Mouse (Mus musculus) liver, embryonic 15.5 days (tissue): ENCODE results near the gene Lamc1. TPM values are rescaled to one million over a fixed set of nuclear protein-coding genes. Genes with fewer than 3 reads are reported as not detected.
A peak's percentile ranks its signal among the peaks of the same experiment; 100 is the strongest.

ENCODE experiments used
- ATAC-seq: fragments of 200-750 bp; cut with Nextera tagmentation; 2 replicates; pipeline ENCODE4 v1.8.0; 2017; ENCODE audit warnings: moderate number of reproducible peaks, mild to moderate bottlenecking, moderate library complexity; ENCODE audit not compliant: insufficient read depth
- H3K27ac ChIP-seq: fragments of 300-500 bp; sonication (generic); replicated peaks from 2 replicates; pipeline ENCODE4 v1.5.1; 2015; ENCODE audit warnings: mild to moderate bottlenecking, inconsistent platforms
- H3K27me3 ChIP-seq: fragments of 300-500 bp; sonication (generic); 2 replicates; pipeline ENCODE4 v1.6.1; 2015; ENCODE audit warnings: mild to moderate bottlenecking, inconsistent platforms
- H3K36me3 ChIP-seq: fragments of 300-500 bp; sonication (generic); replicated peaks from 2 replicates; pipeline ENCODE4 v1.6.1; 2015; ENCODE audit warnings: moderate library complexity, mild to moderate bottlenecking, inconsistent platforms
- H3K4me1 ChIP-seq: fragments of 300-500 bp; sonication (generic); replicated peaks from 2 replicates; pipeline ENCODE4 v1.6.1; 2015; ENCODE audit warnings: inconsistent platforms
- H3K4me2 ChIP-seq: fragments of 300-500 bp; sonication (generic); 2 replicates; pipeline ENCODE4 v1.6.1; 2015; ENCODE audit warnings: moderate library complexity, mild to moderate bottlenecking, inconsistent platforms
- H3K4me3 ChIP-seq: fragments of 300-500 bp; sonication (generic); replicated peaks from 2 replicates; pipeline ENCODE4 v1.5.1; 2015; ENCODE audit warnings: mild to moderate bottlenecking, inconsistent platforms
- H3K9ac ChIP-seq: fragments of 300-500 bp; sonication (generic); 2 replicates; pipeline ENCODE4 v1.6.1; 2015; ENCODE audit warnings: moderate library complexity, mild to moderate bottlenecking, inconsistent platforms
- H3K9me3 ChIP-seq: fragments of 300-500 bp; sonication (generic); replicated peaks from 2 replicates; pipeline ENCODE4 v1.6.1; 2016; ENCODE audit warnings: inconsistent platforms
- WGBS: fragments of 180-500 bp; shearing (Covaris S2); methylation state at CpG from one replicate; pipeline ENCODE4 v1.1.7; 2015; ENCODE audit warnings: mixed read lengths; ENCODE audit not compliant: insufficient replicate concordance; 5-methylcytosine and 5-hydroxymethylcytosine counted together
- polyA plus RNA-seq: library from polyadenylated mRNA; unstranded; fragments of >200 nt; fragmentation: Nextera tagmentation; extraction: Ambion mirVana; gene quantifications from 2 replicates; pipeline ENCODE4 v1.2.1, GENCODE M21; 2015

Gene Lamc1
- polyA plus RNA-seq, 1 experiment from 2014 or later, result 7.1 TPM

DNA sequence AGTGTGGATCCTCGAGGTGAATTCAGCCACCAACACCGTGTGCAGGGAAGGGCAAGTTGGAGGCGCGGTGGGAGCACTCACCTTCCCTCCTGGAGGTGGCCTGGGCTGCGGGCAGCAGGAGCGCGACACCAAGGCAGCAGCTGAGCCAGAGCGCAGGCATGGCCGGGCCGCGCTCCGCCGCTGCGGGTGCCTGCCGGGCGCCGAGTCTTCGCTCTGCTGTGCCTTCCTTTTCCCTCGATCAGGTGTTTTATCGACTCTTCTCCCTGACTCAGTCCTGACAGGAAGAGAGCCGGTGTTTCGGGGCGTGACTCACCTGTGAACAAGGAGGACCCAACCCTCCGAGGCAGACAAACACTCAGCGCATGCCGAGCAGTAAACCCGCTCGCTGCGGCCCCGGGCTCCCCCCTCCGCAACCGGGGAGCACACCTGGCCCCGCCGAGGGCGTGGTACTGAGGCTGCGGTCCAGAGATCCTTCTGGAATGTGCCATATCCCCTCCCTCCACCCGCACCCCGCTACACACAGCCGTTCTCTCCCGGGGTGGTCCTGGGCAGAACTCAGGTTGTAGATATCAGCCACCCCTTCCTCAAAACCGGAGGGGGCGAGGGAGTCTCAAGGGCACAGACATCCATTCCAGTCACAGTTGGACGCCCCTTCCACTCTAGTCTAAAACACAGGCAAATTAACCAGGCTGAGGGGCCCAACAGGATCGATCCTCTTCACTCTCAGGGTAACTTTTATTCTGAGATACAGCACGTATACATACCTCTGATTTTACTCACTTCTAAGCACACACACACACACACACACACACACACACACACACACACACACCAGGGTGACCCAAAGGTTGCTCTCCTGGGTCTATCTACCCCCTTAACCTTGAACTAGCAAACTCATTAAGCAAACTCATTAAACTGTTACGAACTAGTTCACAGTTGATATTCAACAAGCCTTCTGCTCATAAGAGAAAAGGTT lies 146.5 kb downstream of the Lamc1 start, which contains the start of gene Lamc2:
Gene Lamc2, minus strand, starts transcription at position 620 of the 976 bp plus-strand sequence.
- H3K27ac ChIP-seq, result no peak within 1 kb of the TSS
- H3K9ac ChIP-seq, result no peak within 1 kb of the TSS
- peaks cover 38% of the 10 kb centered on the region for H3K27me3 ChIP-seq
- H3K4me1 ChIP-seq, result no peaks in the 10 kb centered on the region
- peak within 1 kb of the TSS; percentile 51 for H3K4me2 ChIP-seq
- peak within 1 kb of the TSS; percentile 15 for H3K4me3 ChIP-seq
- WGBS, result 3% methylated on average over 40 of the region's 46 CpGs
- no peaks in the 10 kb centered on the region for H3K36me3 ChIP-seq
- ATAC-seq, result no peak
- H3K9me3 ChIP-seq, result no peaks in the 10 kb centered on the region

GRCm38 (mm10) chr1:153180586-153181289 lies 151.8 kb downstream of the Lamc1 start:
- no peak overlapping the region for H3K27ac ChIP-seq
- H3K4me3 ChIP-seq, result no peak overlapping the region
- H3K4me1 ChIP-seq, result no peaks in the 10 kb centered on the region
- H3K36me3 ChIP-seq, result no peaks in the 10 kb centered on the region
- H3K4me2 ChIP-seq, result no peak overlapping the region
- H3K9me3 ChIP-seq, result no peaks in the 10 kb centered on the region
- H3K9ac ChIP-seq, result no peak overlapping the region
- no peak for ATAC-seq
- peaks cover 12% of the 10 kb centered on the region for H3K27me3 ChIP-seq
- WGBS, result 52% methylated on average over 9 of the region's 9 CpGs

- Histone ChIP-seq H3K4me1 (no peaks in the 10 kb centered on the region), H3K27me3 (peaks cover 6% of the 10 kb centered on the region), H3K27ac (no peak overlapping the region), H3K4me3 (no peak overlapping the region), H3K36me3 (no peaks in the 10 kb centered on the region), H3K4me2 (no peak overlapping the region), H3K9ac (no peak overlapping the region), H3K9me3 (no peaks in the 10 kb centered on the region)
- 66% methylated on average over 4 of the region's 4 CpGs for WGBS
- ATAC-seq, result no peak
These were observed 152.4 kb downstream of the Lamc1 start for GRCm38 (mm10) chr1:153180160-153180559.

- Histone ChIP-seq H3K9me3 (no peaks in the 10 kb centered on the region), H3K4me1 (0 out of 2 replicates have a peak, but pooled peaks cover 3% of the 10 kb centered on the region), H3K27me3 (no peaks in the 10 kb centered on the region), H3K36me3 (no peaks in the 10 kb centered on the region), H3K9ac (no peak overlapping the region), H3K4me3 (no peak overlapping the region), H3K4me2 (no peak overlapping the region), H3K27ac (no peak overlapping the region)
- no peak for ATAC-seq
- 60% methylated on average over 12 of the region's 12 CpGs for WGBS
These were observed 157.8 kb downstream of the Lamc1 start for GRCm38 (mm10) chr1:153174801-153175200.

GRCm38 (mm10) chr1:153173276-153173675 lies 159.3 kb downstream of the Lamc1 start:
- 0 out of 2 replicates have a peak, but pooled peaks cover 3% of the 10 kb centered on the region for H3K4me1 ChIP-seq
- no peak overlapping the region for H3K4me3 ChIP-seq
- H3K9me3 ChIP-seq, result no peaks in the 10 kb centered on the region
- no peak for ATAC-seq
- no peaks in the 10 kb centered on the region for H3K36me3 ChIP-seq
- WGBS, result 49% methylated on average over 3 of the region's 3 CpGs
- no peak overlapping the region for H3K9ac ChIP-seq
- no peak overlapping the region for H3K4me2 ChIP-seq
- H3K27me3 ChIP-seq, result no peaks in the 10 kb centered on the region
- H3K27ac ChIP-seq, result no peak overlapping the region

DNA sequence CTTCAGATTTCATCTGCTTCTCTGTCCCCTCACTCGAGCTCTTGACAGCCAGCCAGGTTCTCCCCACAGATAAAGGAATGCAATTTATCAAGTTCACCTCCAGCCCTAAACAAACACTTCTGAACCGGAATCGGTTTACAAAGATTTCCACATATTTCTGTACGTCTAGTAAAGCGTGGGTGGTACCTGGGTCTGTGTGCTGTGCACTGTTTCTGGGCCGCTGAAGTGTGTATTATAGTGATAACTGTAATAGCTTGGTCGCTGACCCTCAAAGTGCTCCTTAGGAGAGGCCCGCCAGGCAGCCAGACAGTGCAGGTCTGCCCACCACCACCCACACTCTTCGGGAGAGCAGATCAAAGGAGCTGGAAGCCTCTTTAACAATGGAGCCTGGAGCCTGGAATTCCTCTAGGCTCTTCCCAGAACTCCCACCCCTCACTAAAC lies 160.3 kb downstream of the Lamc1 start:
- Histone ChIP-seq H3K4me2 (no peak overlapping the region), H3K36me3 (no peaks in the 10 kb centered on the region), H3K4me3 (no peak overlapping the region), H3K4me1 (0 out of 2 replicates have a peak, but pooled peaks cover 3% of the 10 kb centered on the region), H3K27ac (no peak overlapping the region), H3K27me3 (no peaks in the 10 kb centered on the region), H3K9me3 (no peaks in the 10 kb centered on the region), H3K9ac (no peak overlapping the region)
- 20% methylated on average over 9 of the region's 9 CpGs for WGBS
- no peak for ATAC-seq

DNA sequence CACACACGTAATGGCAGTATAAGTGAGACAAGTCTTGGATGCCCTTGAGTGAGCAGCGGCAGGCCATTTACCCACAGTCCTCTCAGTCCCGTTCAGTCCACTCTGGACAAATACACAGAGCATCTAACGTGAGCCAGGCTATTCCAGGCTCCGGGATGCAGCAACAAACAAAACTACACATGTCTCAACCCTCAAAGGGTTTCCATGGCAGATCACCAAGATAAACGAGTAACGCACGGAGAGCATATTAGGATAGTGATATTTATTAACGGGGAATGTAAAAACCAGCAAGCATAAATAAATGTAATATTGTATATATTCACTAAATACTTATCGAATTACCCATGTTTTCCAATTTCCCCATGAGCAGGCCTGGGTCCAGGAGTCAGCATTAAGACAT lies 161.6 kb downstream of the Lamc1 start:
- Histone ChIP-seq H3K9me3 (no peaks in the 10 kb centered on the region), H3K4me2 (no peak overlapping the region), H3K27me3 (no peaks in the 10 kb centered on the region), H3K4me1 (0 out of 2 replicates have a peak, but pooled peaks cover 3% of the 10 kb centered on the region), H3K36me3 (no peaks in the 10 kb centered on the region), H3K9ac (no peak overlapping the region), H3K4me3 (no peak overlapping the region), H3K27ac (no peak overlapping the region)
- ATAC-seq, result no peak
- 74% methylated on average over 10 of the region's 10 CpGs for WGBS

Other genes starting within 250 kb of the Lamc1 start
- gene Lamc2, start 146.3 kb downstream of the Lamc1 start, polyA plus RNA-seq, result 0.22 and 0.28 TPM in 2 replicates
- gene Shcbp1l, start 92.4 kb upstream of the Lamc1 start, polyA plus RNA-seq, result 0.13 and 0.28 TPM in 2 replicates
- gene Dhx9, start 154.9 kb upstream of the Lamc1 start, polyA plus RNA-seq, result 10.0 and 10.7 TPM in 2 replicates
- 6.1 and 7.1 TPM in 2 replicates for gene Npl, start 217.3 kb upstream of the Lamc1 start, polyA plus RNA-seq